Mouse (Mus musculus) retina, postnatal 7 days (tissue): ENCODE data around the gene 2410002F23Rik.
"Not testable (repeated sequence)": the region's sequence is repeated elsewhere in the genome, so short reads cannot be mapped to it uniquely, and the experiment has no call there.

Experiments used
- DNase-seq: peaks from one replicate; pipeline ENCODE4 v3.0.0-alpha.2; 2012; ENCODE audit warnings: low read depth, low spot score

Gene 2410002F23Rik

GRCm38 (mm10) chr7:44262791-44263643, 16.5 kb downstream of the 2410002F23Rik start:
- DNase-seq: peak; percentile 93

- DNase-seq: no peak
These were observed 21.6 kb downstream of the 2410002F23Rik start for GRCm38 (mm10) chr7:44268117-44268516.

- DNase-seq: no peak
These were observed 22.9 kb downstream of the 2410002F23Rik start for GRCm38 (mm10) chr7:44269397-44269796.

- DNase-seq: no peak
These were observed 24.8 kb downstream of the 2410002F23Rik start for GRCm38 (mm10) chr7:44271309-44271708.

GRCm38 (mm10) chr7:44272546-44272945, 26.0 kb downstream of the 2410002F23Rik start:
- no peak for DNase-seq

GRCm38 (mm10) chr7:44273446-44273845, 26.9 kb downstream of the 2410002F23Rik start:
- no peak for DNase-seq

- no peak for DNase-seq
These were observed 27.6 kb downstream of the 2410002F23Rik start for GRCm38 (mm10) chr7:44274096-44274495.

GRCm38 (mm10) chr7:44275546-44275945, 29.0 kb downstream of the 2410002F23Rik start:
- no peak for DNase-seq

GRCm38 (mm10) chr7:44276461-44277249, 30.1 kb downstream of the 2410002F23Rik start:
- no peak for DNase-seq

- no peak for DNase-seq
These were observed 30.7 kb downstream of the 2410002F23Rik start for GRCm38 (mm10) chr7:44277250-44277622.

- DNase-seq: no peak
These were observed 34.4 kb downstream of the 2410002F23Rik start for GRCm38 (mm10) chr7:44280959-44281358.

GRCm38 (mm10) chr7:44281586-44281985, 35.1 kb downstream of the 2410002F23Rik start:
- DNase-seq: no peak

- DNase-seq: no peak
These were observed 41.2 kb downstream of the 2410002F23Rik start for GRCm38 (mm10) chr7:44287760-44288159.

GRCm38 (mm10) chr7:44290986-44291385, 44.5 kb downstream of the 2410002F23Rik start:
- no peak for DNase-seq

- DNase-seq: no peak
These were observed 44.9 kb downstream of the 2410002F23Rik start for GRCm38 (mm10) chr7:44291418-44291817.

- DNase-seq: not testable (repeated sequence)
These were observed 51.0 kb downstream of the 2410002F23Rik start for GRCm38 (mm10) chr7:44297501-44297900.
